Mouse (Mus musculus): Measurements from ENCODE around the gene Cald1. TPM values are rescaled to one million over a fixed set of nuclear protein-coding genes. Genes with fewer than 3 reads are reported as not detected.

Gene Cald1
- total and polyA plus RNA-seq, 2 experiments from 2014 or later: 20.7 to 40.5 TPM

DNA sequence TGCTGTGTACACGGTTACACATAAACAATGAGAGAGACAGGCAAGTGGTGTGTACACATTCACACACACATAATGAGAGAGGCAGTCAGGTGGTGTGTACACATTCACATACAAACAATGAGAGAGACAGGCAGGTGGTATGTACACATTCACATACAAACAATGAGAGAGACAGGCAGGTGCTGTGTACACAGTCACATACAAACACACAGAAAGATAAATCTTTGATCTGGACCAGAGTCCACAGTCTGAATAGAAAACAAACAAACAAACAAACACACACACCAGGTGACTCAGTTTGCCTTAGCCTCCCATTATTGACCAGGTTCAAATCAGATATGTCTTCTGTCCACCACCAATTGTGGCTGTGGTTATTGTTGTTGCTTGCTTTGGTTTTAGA, 127.8 kb downstream of the Cald1 start:
- Histone ChIP-seq H3K9ac (replicated peaks; ENCODE audit: low read length, poor library complexity, severe bottlenecking) (no peak overlapping the region), H3K4me1 (ENCODE audit: insufficient read depth, low read length) (no peaks in the 10 kb centered on the region), H3K27me3 (ENCODE audit: insufficient read depth, low read length) (no peaks in the 10 kb centered on the region), H3K4me3 (ENCODE audit: low read depth, low read length) (no peak overlapping the region), H3K4me2 (ENCODE audit: low read depth, low read length, poor library complexity, severe bottlenecking) (no peak overlapping the region), H3K36me3 (ENCODE audit: insufficient read depth, low read length) (no peaks in the 10 kb centered on the region), H3K9me3 (ENCODE audit: low read length) (no peaks in the 10 kb centered on the region), H3K27ac (ENCODE audit: low read depth, low read length) (no peak overlapping the region)
- DNase-seq (ENCODE audit: low spot score): no peak
- ATAC-seq (ENCODE audit: low FRiP score): no peak
- no peak for TF ChIP-seq CTCF (IDR thresholded peaks at IDR 0.05)
- WGBS: 83% methylated on average over 1 of the region's 1 CpGs

DNA sequence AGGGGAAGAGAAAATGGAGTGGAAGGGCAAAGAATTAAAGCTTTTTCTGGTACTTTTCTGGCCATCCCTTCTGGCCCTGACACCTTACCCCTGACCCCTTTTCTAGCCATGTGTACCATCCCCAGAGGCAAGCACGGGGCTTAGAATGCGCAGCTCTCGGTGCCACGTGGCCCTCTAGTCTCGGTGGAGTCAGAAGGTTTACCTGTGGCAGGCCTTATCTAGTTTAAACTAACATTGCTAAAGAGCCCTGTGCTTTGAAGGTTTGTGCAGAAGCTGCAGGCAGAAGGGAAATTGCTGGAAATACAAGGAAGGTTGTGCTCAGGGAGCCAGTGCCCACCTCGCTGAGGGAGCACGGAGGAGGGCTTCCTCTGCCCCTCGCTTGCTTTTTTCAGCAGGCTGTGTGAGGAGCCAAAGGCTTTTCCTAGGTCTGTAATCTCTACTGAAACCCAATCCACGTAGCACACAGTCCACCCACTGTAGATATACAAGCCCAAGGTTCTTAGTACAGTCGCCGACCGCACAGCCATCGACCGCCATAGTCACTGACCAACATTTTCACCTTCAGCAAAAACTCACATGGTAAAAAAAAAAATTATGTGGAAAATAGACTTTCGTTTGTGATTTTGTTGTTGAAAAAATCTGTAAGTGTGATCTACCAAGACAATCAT, 129.2 kb downstream of the Cald1 start:
- Histone ChIP-seq H3K27me3 (ENCODE audit: insufficient read depth, low read length) (no peaks in the 10 kb centered on the region), H3K9me3 (ENCODE audit: low read length) (no peaks in the 10 kb centered on the region), H3K4me2 (ENCODE audit: low read depth, low read length, poor library complexity, severe bottlenecking) (no peak overlapping the region), H3K36me3 (ENCODE audit: insufficient read depth, low read length) (no peaks in the 10 kb centered on the region), H3K4me3 (ENCODE audit: low read depth, low read length) (no peak overlapping the region), H3K27ac (ENCODE audit: low read depth, low read length) (no peak overlapping the region), H3K9ac (replicated peaks; ENCODE audit: low read length, poor library complexity, severe bottlenecking) (no peak overlapping the region), H3K4me1 (ENCODE audit: insufficient read depth, low read length) (no peaks in the 10 kb centered on the region)
- 87% methylated on average over 15 of the region's 15 CpGs for WGBS
- no peak for DNase-seq (ENCODE audit: low spot score)
- no peak for TF ChIP-seq CTCF (IDR thresholded peaks at IDR 0.05)
- no peak for ATAC-seq (ENCODE audit: low FRiP score)

DNA sequence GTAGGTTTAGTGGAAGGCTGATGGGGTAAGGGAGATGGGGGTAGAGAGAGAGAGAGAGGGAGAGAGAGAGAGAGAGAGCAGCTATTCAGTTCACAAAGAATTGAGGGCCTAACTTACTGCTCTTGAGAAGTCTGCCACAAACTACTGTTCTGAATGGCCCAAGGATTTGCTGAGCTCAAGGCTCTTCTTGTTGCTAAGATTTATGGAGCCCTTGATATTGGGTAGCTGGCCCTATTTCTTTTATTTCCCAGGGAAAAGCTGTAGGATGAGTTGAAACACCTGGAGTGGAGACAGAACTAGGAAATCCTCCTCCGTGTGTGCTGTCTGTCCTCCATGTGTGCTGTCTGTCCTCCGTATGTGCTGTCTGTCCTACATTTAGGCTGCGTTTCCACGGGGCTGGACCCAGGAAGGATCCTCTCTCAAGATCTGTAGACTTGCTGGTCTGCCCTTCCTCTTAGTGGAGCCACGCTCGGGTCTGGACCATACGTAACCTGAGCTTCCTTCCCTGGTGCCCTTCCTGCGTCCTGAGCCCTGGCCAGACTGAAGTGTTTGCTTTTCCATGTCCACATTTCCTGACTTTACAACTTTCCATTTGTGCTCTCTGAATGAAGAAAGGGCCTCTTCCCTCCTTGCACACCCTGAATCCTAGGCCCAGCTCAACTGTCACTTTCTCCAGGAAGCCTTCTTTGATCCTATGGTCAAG, 131.3 kb downstream of the Cald1 start:
- H3K9ac ChIP-seq (replicated peaks; ENCODE audit: low read length, poor library complexity, severe bottlenecking): no peak overlapping the region
- no peaks in the 10 kb centered on the region for H3K4me1 ChIP-seq (ENCODE audit: insufficient read depth, low read length)
- ATAC-seq (ENCODE audit: low FRiP score): no peak
- no peaks in the 10 kb centered on the region for H3K27me3 ChIP-seq (ENCODE audit: insufficient read depth, low read length)
- no peak overlapping the region for H3K27ac ChIP-seq (ENCODE audit: low read depth, low read length)
- no peak overlapping the region for H3K4me3 ChIP-seq (ENCODE audit: low read depth, low read length)
- DNase-seq (ENCODE audit: low spot score): no peak
- no peak overlapping the region for H3K4me2 ChIP-seq (ENCODE audit: low read depth, low read length, poor library complexity, severe bottlenecking)
- 78% methylated on average over 8 of the region's 8 CpGs for WGBS
- H3K9me3 ChIP-seq (ENCODE audit: low read length): no peaks in the 10 kb centered on the region
- TF ChIP-seq CTCF (IDR thresholded peaks at IDR 0.05): no peak
- H3K36me3 ChIP-seq (ENCODE audit: insufficient read depth, low read length): no peaks in the 10 kb centered on the region

DNA sequence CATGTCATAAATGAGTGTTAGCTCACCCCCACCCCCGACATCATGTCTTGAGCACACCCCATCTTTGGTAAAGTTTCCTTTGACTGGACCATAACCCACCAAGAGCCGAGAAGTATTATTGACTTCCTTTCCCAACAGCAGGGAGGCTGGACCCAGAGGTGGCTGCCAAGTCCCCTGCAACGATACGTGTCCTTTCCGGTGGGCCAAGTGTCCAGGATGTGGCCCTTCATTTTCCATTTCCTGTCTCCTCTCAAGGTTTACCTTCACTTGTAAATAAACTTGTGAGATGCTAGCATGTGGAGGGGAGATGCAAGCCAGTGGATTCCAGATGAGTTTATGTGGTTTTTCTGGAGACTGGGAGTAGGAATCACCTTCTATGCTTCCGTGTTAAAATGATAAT, 132.7 kb downstream of the Cald1 start:
- Histone ChIP-seq H3K4me1 (ENCODE audit: insufficient read depth, low read length) (no peaks in the 10 kb centered on the region), H3K36me3 (ENCODE audit: insufficient read depth, low read length) (no peaks in the 10 kb centered on the region), H3K9ac (replicated peaks; ENCODE audit: low read length, poor library complexity, severe bottlenecking) (no peak overlapping the region), H3K27ac (ENCODE audit: low read depth, low read length) (no peak overlapping the region), H3K4me3 (ENCODE audit: low read depth, low read length) (no peak overlapping the region), H3K4me2 (ENCODE audit: low read depth, low read length, poor library complexity, severe bottlenecking) (no peak overlapping the region), H3K27me3 (ENCODE audit: insufficient read depth, low read length) (no peaks in the 10 kb centered on the region), H3K9me3 (ENCODE audit: low read length) (no peaks in the 10 kb centered on the region)
- DNase-seq (ENCODE audit: low spot score) (no peak), ATAC-seq (ENCODE audit: low FRiP score) (no peak)
- no peak for TF ChIP-seq CTCF (IDR thresholded peaks at IDR 0.05)
- WGBS: 82% methylated on average over 6 of the region's 6 CpGs

DNA sequence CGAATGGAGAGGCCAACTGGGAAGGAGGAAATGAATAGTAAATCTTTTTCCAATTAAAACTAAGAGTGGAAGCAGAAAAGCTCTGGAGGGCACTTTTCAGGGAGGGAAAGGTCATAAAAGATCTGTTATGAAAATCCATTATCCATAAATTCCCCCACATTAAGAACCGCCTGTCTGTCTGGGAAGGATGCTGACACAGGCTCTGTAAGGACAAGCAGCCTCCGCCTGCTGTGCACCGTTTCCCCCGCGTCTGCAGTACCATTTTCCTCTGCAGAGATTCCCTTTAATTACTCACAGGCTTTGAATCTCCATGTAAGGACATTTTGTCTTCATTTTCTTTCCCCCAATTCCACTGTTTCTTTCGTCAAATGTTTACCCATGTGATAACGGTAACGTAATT, 133.2 kb downstream of the Cald1 start:
- Histone ChIP-seq H3K9me3 (ENCODE audit: low read length) (no peaks in the 10 kb centered on the region), H3K4me1 (ENCODE audit: insufficient read depth, low read length) (no peaks in the 10 kb centered on the region), H3K27ac (ENCODE audit: low read depth, low read length) (no peak overlapping the region), H3K4me2 (ENCODE audit: low read depth, low read length, poor library complexity, severe bottlenecking) (no peak overlapping the region), H3K36me3 (ENCODE audit: insufficient read depth, low read length) (no peaks in the 10 kb centered on the region), H3K27me3 (ENCODE audit: insufficient read depth, low read length) (no peaks in the 10 kb centered on the region), H3K4me3 (ENCODE audit: low read depth, low read length) (no peak overlapping the region), H3K9ac (replicated peaks; ENCODE audit: low read length, poor library complexity, severe bottlenecking) (no peak overlapping the region)
- DNase-seq (ENCODE audit: low spot score): no peak
- ATAC-seq (ENCODE audit: low FRiP score): no peak
- no peak for TF ChIP-seq CTCF (IDR thresholded peaks at IDR 0.05)
- WGBS: 71% methylated on average over 9 of the region's 9 CpGs

DNA sequence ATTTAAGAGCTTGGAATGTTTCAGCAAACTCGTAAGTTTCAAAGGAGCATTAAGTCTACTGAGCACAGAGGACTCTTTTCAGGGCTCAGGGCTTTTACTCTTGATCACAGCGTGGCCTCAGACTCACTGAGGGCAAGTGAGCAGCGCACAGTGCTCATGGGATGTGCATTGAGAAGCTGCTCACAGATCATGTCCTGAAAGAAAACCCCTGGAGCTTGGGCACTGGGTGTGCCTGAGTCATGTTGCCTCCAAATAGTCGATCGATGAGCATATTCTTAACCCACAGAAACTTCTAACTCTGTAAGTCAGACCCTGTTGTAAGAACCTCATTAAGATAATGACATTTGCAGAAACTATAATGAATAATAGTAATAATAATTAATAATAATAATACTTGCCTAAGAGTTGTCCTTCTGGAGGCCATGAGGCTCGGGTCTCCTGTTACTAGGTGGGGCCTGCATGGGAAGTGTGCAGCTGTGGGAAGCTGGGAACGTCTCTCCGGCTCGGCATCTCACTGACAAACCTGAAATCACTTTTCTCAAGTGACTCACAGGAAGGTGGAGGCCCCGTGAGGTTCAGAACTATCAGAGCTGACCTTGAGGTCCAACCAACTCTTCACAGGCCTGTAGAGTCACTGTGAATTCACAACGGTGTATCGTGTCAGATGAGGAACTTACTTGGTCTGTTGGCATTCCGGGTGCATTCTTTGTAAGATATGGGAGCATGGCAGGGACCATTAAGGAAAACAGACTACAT, 136.8 kb downstream of the Cald1 start:
- no peak overlapping the region for H3K4me2 ChIP-seq (ENCODE audit: low read depth, low read length, poor library complexity, severe bottlenecking)
- DNase-seq (ENCODE audit: low spot score): no peak
- 86% methylated on average over 13 of the region's 13 CpGs for WGBS
- no peaks in the 10 kb centered on the region for H3K4me1 ChIP-seq (ENCODE audit: insufficient read depth, low read length)
- H3K9ac ChIP-seq (replicated peaks; ENCODE audit: low read length, poor library complexity, severe bottlenecking): no peak overlapping the region
- H3K27me3 ChIP-seq (ENCODE audit: insufficient read depth, low read length): no peaks in the 10 kb centered on the region
- H3K36me3 ChIP-seq (ENCODE audit: insufficient read depth, low read length): no peaks in the 10 kb centered on the region
- ATAC-seq (ENCODE audit: low FRiP score): no peak
- H3K4me3 ChIP-seq (ENCODE audit: low read depth, low read length): no peak overlapping the region
- TF ChIP-seq CTCF (IDR thresholded peaks at IDR 0.05): no peak
- no peak overlapping the region for H3K27ac ChIP-seq (ENCODE audit: low read depth, low read length)
- no peaks in the 10 kb centered on the region for H3K9me3 ChIP-seq (ENCODE audit: low read length)

All from midbrain, postnatal 0 days (tissue).